Mouse (Mus musculus) kidney, embryonic 14.5 days (tissue): ENCODE data around the gene Vmn1r210. TPM values are rescaled to one million over a fixed set of nuclear protein-coding genes. Genes with fewer than 3 reads are reported as not detected.
"Not testable (repeated sequence)": the region's sequence is repeated elsewhere in the genome, so short reads cannot be mapped to it uniquely, and the experiment has no call there.

Source experiments
- ATAC-seq: fragments of 200-750 bp; cut with Nextera tagmentation; 2 replicates; pipeline ENCODE4 v1.8.0; 2017; ENCODE audit warnings: moderate number of reproducible peaks, mild to moderate bottlenecking, moderate TSS enrichment, moderate library complexity; ENCODE audit not compliant: low FRiP score, low TSS enrichment
- H3K27ac ChIP-seq: fragments of 300-500 bp; sonication (generic); 2 replicates; pipeline ENCODE4 v1.5.1; 2014; ENCODE audit warnings: low read depth, mild to moderate bottlenecking, low read length, moderate library complexity, mixed read lengths
- H3K27me3 ChIP-seq: fragments of 300-500 bp; sonication (generic); 2 replicates; pipeline ENCODE4 v1.6.1; 2014; ENCODE audit warnings: mild to moderate bottlenecking, low read length; ENCODE audit not compliant: control insufficient read depth, insufficient read depth
- H3K36me3 ChIP-seq: fragments of 300-500 bp; sonication (generic); 2 replicates; pipeline ENCODE4 v1.6.1; 2014; ENCODE audit warnings: low read length, mixed read lengths; ENCODE audit not compliant: control insufficient read depth, insufficient read depth
- H3K4me1 ChIP-seq: fragments of 300-500 bp; sonication (generic); 2 replicates; pipeline ENCODE4 v1.6.1; 2014; ENCODE audit warnings: low read length, mixed read lengths; ENCODE audit not compliant: control insufficient read depth, insufficient read depth
- H3K4me2 ChIP-seq: fragments of 300-500 bp; sonication (generic); replicated peaks from 2 replicates; pipeline ENCODE4 v1.6.1; 2014; ENCODE audit warnings: low read depth, mild to moderate bottlenecking, low read length
- H3K4me3 ChIP-seq: fragments of 300-500 bp; sonication (generic); 2 replicates; pipeline ENCODE4 v1.5.1; 2014; ENCODE audit warnings: mild to moderate bottlenecking, low read length
- H3K9ac ChIP-seq: fragments of 300-500 bp; sonication (generic); 2 replicates; pipeline ENCODE4 v1.6.1; 2014; ENCODE audit warnings: low read depth, mild to moderate bottlenecking, low read length, moderate library complexity
- H3K9me3 ChIP-seq: fragments of 300-500 bp; sonication (generic); 2 replicates; pipeline ENCODE4 v1.6.1; 2016; ENCODE audit warnings: low read length; ENCODE audit not compliant: control insufficient read depth
- WGBS: fragments of 180-500 bp; shearing (Covaris S2); extraction: QIAGEN DNeasy Blood & Tissue Kit; methylation state at CpG from one replicate; pipeline ENCODE4 v1.1.7; 2014; 5-methylcytosine and 5-hydroxymethylcytosine counted together
- polyA plus RNA-seq: library from polyadenylated mRNA; unstranded; fragments of >200 nt; fragmentation: Nextera tagmentation; extraction: Ambion mirVana; gene quantifications from 2 replicates; pipeline ENCODE4 v1.2.1, GENCODE M21; 2014

Vmn1r210 gene
- polyA plus RNA-seq, 1 experiment from 2014 or later: not detected

DNA sequence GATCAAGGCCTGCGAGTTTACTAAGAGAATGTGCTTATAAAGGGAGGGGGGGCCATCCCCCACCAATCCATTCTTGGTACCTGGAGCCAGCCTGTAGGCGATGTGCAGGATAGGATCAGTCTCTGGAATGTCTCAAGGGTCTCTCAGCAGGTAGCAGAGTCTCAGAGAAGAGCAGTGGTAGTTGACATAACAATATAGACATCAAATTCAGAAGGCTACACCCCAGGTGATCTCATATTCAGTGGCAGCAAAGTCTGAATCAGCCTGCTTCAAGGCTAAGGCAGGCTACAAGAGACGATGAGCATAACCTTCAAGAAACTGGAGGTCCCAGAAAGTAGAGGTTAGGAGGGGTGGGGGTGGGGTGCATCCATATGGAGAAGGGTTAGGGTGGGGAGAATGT, 43.1 kb downstream of the Vmn1r210 start:
- not testable (repeated sequence) for H3K36me3 ChIP-seq, H3K4me1 ChIP-seq, ATAC-seq, H3K27me3 ChIP-seq, H3K27ac ChIP-seq, H3K9ac ChIP-seq, H3K4me2 ChIP-seq, H3K4me3 ChIP-seq, H3K9me3 ChIP-seq
- WGBS: 88% methylated on average over 3 of the region's 3 CpGs

DNA sequence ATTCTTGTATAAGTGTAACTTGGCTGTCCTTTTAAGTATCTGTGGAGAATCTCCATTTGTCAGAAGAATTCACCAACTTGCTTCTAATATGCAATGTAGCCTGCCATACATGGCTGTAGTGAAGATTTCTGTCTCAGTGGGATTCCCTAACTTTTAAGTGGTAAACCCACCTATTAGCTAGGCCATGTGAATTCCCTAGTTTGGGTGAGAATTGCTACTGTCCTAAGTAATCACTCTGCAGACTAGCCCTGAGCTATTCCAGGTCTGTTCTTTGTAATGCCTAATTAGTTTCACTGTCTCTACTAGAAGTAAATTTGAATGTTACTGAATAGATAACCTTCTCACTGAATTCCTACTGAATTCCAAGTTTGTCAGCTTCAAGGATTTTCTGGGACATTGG, 47.0 kb downstream of the Vmn1r210 start:
- not testable (repeated sequence) for H3K9me3 ChIP-seq, H3K9ac ChIP-seq

DNA sequence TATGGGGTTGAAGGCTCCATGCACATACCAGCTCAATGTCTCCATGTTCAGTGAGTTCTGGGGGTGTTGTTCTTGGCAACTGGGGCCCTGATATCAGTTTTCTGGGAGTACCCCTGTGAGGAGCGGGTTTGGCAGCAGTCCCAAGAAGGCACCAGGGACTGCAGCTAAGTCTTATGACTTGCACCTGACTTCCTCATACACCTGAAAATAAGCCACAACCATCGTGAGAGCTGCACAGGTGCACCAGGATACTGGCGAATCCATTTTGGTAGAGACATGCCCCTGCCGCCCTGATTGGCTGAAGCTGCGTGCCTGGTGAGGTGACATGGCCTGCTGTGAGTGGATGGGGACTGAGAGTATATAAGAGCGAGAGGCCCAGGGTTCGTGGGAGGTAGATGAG, 53.8 kb downstream of the Vmn1r210 start, which contains the start of gene Vmn1r208:
Gene Vmn1r208 (minus strand): TSS at position 101 of the 400 bp plus-strand sequence.
- not testable (repeated sequence) for H3K27ac ChIP-seq, H3K4me1 ChIP-seq, ATAC-seq, H3K4me3 ChIP-seq, H3K4me2 ChIP-seq, H3K36me3 ChIP-seq, H3K9me3 ChIP-seq, H3K9ac ChIP-seq, H3K27me3 ChIP-seq
- no CpG with 5 or more reads among the region's 7 CpGs for WGBS

More for the DNA sequence above, 47.0 kb downstream of the Vmn1r210 start:
- H3K36me3 ChIP-seq, H3K27me3 ChIP-seq, ATAC-seq, H3K4me3 ChIP-seq, H3K4me2 ChIP-seq, H3K4me1 ChIP-seq, H3K27ac ChIP-seq: not testable (repeated sequence)

Other genes starting within 250 kb of the Vmn1r210 start
- not detected in 2 replicates for gene Vmn1r205, start 238.3 kb downstream of the Vmn1r210 start, polyA plus RNA-seq
- gene Vmn1r206, start 207.1 kb downstream of the Vmn1r210 start, polyA plus RNA-seq: not detected in 2 replicates
- not detected in 2 replicates for gene Vmn1r207-ps, start 101.7 kb downstream of the Vmn1r210 start, polyA plus RNA-seq
- not detected in 2 replicates for gene Vmn1r208, start 53.9 kb downstream of the Vmn1r210 start, polyA plus RNA-seq
- not detected in 2 replicates for gene Vmn1r209, start 21.7 kb downstream of the Vmn1r210 start, polyA plus RNA-seq
- not detected in 2 replicates for gene Vmn1r211, start 26.2 kb upstream of the Vmn1r210 start, polyA plus RNA-seq
- gene Vmn1r212, start 52.9 kb upstream of the Vmn1r210 start, polyA plus RNA-seq: not detected in 2 replicates
- not detected in 2 replicates for gene Vmn1r213, start 176.3 kb upstream of the Vmn1r210 start, polyA plus RNA-seq
- gene Vmn1r214, start 199.1 kb upstream of the Vmn1r210 start, polyA plus RNA-seq: not detected in 2 replicates
- gene Vmn1r215, start 236.7 kb upstream of the Vmn1r210 start, polyA plus RNA-seq: not detected in 2 replicates